Mouse (Mus musculus): ENCODE measurements around the gene Aldob. TPM values are rescaled to one million over a fixed set of nuclear protein-coding genes. Genes with fewer than 3 reads are reported as not detected.
"Not testable (repeated sequence)": the region's sequence is repeated elsewhere in the genome, so short reads cannot be mapped to it uniquely, and the experiment has no call there.

Aldob gene
- polyA plus RNA-seq, 1 experiment from 2014 or later: not detected

DNA sequence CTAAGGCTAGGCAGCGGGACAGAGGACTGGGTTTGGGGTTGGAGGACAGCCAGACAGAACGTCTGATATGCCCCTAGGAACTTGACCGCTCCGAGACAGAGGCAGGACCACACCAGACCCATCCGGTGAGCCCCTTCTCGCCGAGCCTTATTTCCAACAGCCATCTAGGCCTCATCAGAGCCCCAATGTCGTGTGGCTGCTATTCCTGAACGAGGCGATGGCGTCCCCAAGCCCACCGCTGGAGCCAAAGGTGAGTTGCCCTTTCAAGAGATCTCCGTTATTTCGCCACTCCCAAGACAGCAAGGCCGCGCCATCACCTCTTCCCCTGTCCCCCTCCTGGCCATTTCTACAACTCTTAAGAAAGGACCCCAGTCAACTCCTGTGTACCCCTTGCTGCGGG, 28.0 kb downstream of the Aldob start:
- under 1% methylated on average over 17 of the region's 17 CpGs for WGBS

DNA sequence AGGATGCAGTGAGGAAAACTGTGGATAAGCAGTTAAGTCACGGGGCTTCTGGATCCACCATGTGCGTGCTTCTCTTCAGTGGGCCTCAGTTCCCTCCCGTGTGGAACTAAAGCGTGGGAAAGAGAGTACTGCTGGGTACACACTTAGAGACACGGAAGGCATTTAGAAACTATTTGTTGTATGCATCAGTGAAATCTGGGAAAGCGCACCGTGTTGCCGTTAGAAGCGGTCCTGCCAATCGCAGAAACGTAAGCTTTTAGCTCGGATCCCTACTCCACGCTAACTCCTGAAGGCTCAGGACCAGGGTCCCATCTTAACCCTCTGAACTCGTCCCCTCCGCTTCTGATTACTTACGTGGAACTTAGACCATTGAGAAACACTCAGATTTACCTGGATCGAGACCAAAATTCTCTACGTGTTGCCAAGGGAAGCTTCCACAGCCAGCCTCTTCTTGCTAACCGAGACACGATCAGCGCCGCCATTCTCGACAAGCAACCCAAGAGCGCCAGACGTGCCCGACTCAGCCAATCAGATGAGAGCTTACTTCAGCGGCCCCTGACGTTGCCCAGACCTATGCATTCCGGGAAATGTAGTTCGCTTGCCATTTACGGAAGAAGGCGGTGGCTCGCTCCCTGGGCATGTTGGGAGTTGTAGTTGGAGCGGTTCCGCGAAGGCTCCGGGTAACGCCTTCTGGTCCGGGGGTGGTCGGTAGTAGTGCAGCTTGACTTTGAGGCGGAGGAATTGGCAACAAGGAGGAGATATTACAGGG, 28.6 kb downstream of the Aldob start, which contains the start of the genes Mrpl50 and Zfp189:
Gene Mrpl50, minus strand, starts transcription at position 522 of the 769 bp plus-strand sequence.
Gene Zfp189, plus strand, starts transcription at position 605 of the 769 bp plus-strand sequence.
- ATAC-seq (ENCODE audit: low FRiP score, low read depth): peak; percentile 99
- under 1% methylated on average over 41 of the region's 41 CpGs for WGBS
- H3K4me2 ChIP-seq (replicated peaks): peak within 1 kb of the TSS; percentile 67
- H3K4me3 ChIP-seq: peak within 1 kb of the TSS; percentile 63
- H3K27ac ChIP-seq: no peak within 1 kb of the TSS
- peaks cover 12% of the 10 kb centered on the region for H3K4me1 ChIP-seq
- no peaks in the 10 kb centered on the region for H3K27me3 ChIP-seq (replicated peaks)
- H3K36me3 ChIP-seq: peaks cover 14% of the 10 kb centered on the region; the same call in 1 of the 2 replicates
- H3K9ac ChIP-seq: peak within 1 kb of the TSS; percentile 61
- H3K9me3 ChIP-seq: no peaks in the 10 kb centered on the region

More for the DNA sequence above, 28.0 kb downstream of the Aldob start:
- no peak overlapping the region for H3K27ac ChIP-seq
- H3K4me3 ChIP-seq: peak overlapping the region; percentile 63
- H3K4me2 ChIP-seq (replicated peaks): peak overlapping the region; percentile 67
- peak; percentile 74 for ATAC-seq (ENCODE audit: low FRiP score, low read depth)
- peaks cover 12% of the 10 kb centered on the region for H3K4me1 ChIP-seq
- no peaks in the 10 kb centered on the region for H3K9me3 ChIP-seq
- H3K9ac ChIP-seq: peak overlapping the region; percentile 47
- H3K36me3 ChIP-seq: peaks cover 14% of the 10 kb centered on the region; the same call in 1 of the 2 replicates
- no peaks in the 10 kb centered on the region for H3K27me3 ChIP-seq (replicated peaks)

DNA sequence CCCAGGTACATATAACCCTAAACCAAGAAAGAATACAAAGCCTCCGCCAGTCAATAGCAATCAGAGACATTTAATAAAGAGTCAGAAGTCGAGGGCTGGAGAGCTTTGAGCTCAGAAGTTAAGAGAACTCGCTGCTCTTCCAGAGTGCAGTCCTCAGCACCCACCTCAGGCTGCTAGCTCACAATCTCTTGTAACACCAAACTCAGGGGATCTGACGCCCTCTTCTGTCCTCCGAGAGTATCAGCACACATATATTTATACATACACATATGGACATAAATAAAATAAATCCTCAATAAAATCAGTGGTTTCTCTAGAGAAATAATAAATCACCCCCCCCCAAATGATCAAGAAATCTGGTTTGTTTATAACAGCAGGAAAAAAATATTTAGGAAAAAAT, 29.9 kb downstream of the Aldob start:
- Histone ChIP-seq H3K9me3 (no peaks in the 10 kb centered on the region), H3K36me3 (peaks cover 9% of the 10 kb centered on the region; the same call in 1 of the 2 replicates), H3K27me3 (replicated peaks) (no peaks in the 10 kb centered on the region), H3K4me2 (replicated peaks) (peak overlapping the region; percentile 28; the same call in 1 of the 2 replicates), H3K4me1 (peaks cover 12% of the 10 kb centered on the region), H3K9ac (no peak overlapping the region), H3K27ac (no peak overlapping the region), H3K4me3 (no peak overlapping the region)
- WGBS: 79% methylated on average over 5 of the region's 5 CpGs
- ATAC-seq (ENCODE audit: low FRiP score, low read depth): no peak

DNA sequence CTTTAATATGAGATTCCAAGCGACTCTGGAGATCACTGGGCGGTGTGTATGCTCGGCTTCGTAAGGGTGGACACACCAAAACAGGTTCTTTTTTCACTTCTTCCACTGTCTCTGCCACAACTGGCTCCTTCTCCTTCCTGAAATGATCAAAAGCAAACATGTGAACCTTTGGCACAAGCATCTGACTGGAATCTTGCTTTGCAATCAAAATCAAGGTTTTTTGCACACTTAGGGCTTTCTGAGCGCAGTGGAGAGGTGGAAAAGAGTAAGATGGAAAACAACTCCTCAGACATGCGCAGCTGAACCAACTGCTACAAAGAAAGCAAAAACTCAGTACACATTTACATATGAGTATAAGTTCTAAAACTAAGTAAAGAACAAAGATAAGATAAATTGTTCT, 34.9 kb downstream of the Aldob start:
- no peak overlapping the region for H3K9ac ChIP-seq
- peaks cover 3% of the 10 kb centered on the region; the same call in 1 of the 2 replicates for H3K4me1 ChIP-seq
- no peaks in the 10 kb centered on the region for H3K27me3 ChIP-seq (replicated peaks)
- 95% methylated on average over 6 of the region's 6 CpGs for WGBS
- peaks cover 23% of the 10 kb centered on the region for H3K36me3 ChIP-seq
- no peak for ATAC-seq (ENCODE audit: low FRiP score, low read depth)
- no peak overlapping the region for H3K4me3 ChIP-seq
- H3K27ac ChIP-seq: no peak overlapping the region
- no peaks in the 10 kb centered on the region for H3K9me3 ChIP-seq
- no peak overlapping the region for H3K4me2 ChIP-seq (replicated peaks)

DNA sequence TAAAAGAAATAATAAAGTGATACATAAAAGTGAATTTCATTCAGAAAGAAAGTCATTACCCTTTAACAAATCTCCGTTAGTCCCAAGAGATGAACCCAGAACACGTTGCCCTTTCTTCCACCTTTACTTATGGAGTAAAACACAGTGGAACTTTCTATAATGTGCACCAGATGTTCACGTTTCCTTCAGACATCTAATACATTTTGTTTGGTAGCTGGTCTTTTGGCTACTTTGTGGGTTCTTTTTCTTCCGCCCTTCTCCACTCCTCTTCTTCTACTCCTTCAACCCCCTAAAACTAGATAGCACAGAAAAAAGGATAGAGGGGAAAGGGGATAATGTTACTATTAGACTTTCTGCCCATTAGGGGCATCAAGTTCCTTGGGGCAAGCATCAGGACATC, 36.7 kb downstream of the Aldob start:
- WGBS: 89% methylated on average over 4 of the region's 4 CpGs
- H3K4me1 ChIP-seq: no peaks in the 10 kb centered on the region
- no peak for ATAC-seq (ENCODE audit: low FRiP score, low read depth)

DNA sequence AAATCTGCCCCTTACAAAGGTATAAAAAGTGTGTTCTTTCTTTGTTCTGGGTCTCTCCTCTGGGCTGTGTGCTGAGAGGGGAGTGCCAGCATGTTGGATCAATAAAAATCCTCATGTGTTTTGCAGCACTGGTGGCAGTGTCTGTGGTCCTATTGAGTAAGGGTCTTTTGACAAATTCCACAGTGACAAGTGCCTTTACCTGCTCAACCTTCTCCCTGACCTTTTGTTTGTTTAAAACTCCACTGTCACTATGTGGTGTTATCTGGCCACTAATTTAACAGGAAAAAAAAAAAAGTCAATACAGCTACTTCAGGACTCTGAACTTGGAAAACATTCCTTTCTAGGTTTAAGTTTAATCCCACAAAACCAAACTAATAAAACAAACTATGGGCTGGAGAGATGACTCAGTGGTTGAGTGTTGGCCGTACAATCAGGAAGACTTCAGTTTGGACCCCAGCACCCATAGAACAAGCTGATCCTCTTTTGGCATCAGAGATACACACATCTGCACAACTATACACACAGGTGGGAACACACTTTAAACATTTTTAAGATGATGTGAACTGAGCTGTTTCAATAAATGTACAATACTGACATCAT, 39.0 kb downstream of the Aldob start:
- H3K36me3 ChIP-seq: peaks cover 23% of the 10 kb centered on the region
- H3K4me3 ChIP-seq; H3K9ac ChIP-seq; H3K4me1 ChIP-seq; H3K9me3 ChIP-seq; ATAC-seq (ENCODE audit: low FRiP score, low read depth); H3K27me3 ChIP-seq (replicated peaks); H3K4me2 ChIP-seq (replicated peaks); H3K27ac ChIP-seq: not testable (repeated sequence)
- 97% methylated on average over 1 of the region's 1 CpGs for WGBS

More for the DNA sequence above, 36.7 kb downstream of the Aldob start:
- peaks cover 23% of the 10 kb centered on the region for H3K36me3 ChIP-seq
- H3K4me2 ChIP-seq (replicated peaks): no peak overlapping the region
- H3K4me3 ChIP-seq: no peak overlapping the region
- H3K27ac ChIP-seq: no peak overlapping the region
- no peak overlapping the region for H3K9ac ChIP-seq
- H3K9me3 ChIP-seq: no peaks in the 10 kb centered on the region
- no peaks in the 10 kb centered on the region for H3K27me3 ChIP-seq (replicated peaks)

DNA sequence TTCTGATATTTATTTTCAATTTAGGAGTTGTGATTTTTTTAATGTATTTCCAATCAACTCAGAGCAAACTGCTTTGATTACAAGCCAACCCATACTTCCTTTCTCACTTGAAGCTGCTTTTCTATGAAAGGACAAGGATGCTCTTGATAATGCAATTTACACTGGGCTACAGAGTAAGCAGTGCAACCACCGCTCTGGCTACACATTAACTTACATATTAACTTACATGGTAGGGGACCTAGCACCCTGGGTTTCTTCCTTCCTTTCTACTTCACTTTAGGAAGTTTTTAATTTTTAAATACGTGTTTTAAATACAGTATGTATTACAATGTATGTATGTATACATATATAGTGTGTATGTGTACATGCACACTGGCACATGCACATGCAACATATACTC, 40.2 kb downstream of the Aldob start:
- Histone ChIP-seq H3K27ac (no peak overlapping the region), H3K36me3 (peaks cover 20% of the 10 kb centered on the region), H3K27me3 (replicated peaks) (no peaks in the 10 kb centered on the region), H3K4me3 (no peak overlapping the region), H3K4me1 (no peaks in the 10 kb centered on the region), H3K9me3 (no peaks in the 10 kb centered on the region), H3K4me2 (replicated peaks) (no peak overlapping the region), H3K9ac (no peak overlapping the region)
- no peak for ATAC-seq (ENCODE audit: low FRiP score, low read depth)
- 88% methylated on average over 2 of the region's 2 CpGs for WGBS

DNA sequence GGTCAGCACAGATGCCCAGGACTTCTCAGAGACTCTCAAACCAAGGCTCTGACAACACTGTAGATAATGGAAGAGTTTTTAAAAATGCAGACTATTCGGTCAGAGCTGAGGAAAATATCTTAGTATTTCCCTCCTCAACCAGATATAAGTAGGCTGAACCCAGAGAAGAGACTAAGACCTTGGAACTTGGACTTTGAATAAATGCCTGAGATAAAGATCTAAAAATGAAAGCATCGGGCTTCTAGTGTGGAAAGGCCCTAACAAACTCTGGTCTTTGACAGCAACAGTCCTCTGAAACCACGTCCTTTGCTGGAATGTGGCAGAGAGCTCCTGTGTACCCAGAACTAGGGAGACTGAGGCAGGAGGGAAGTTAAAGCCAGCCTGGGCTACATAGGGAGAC, 43.0 kb downstream of the Aldob start, which contains the start of gene Baat:
Gene Baat, minus strand, starts transcription at position 172 of the 400 bp plus-strand sequence.
- Histone ChIP-seq H3K27ac (no peak within 1 kb of the TSS), H3K4me3 (no peak within 1 kb of the TSS), H3K9ac (no peak within 1 kb of the TSS), H3K4me1 (no peaks in the 10 kb centered on the region), H3K4me2 (replicated peaks) (no peak within 1 kb of the TSS), H3K9me3 (no peaks in the 10 kb centered on the region), H3K36me3 (no peaks in the 10 kb centered on the region), H3K27me3 (replicated peaks) (no peaks in the 10 kb centered on the region)
- 84% methylated on average over 3 of the region's 3 CpGs for WGBS
- no peak for ATAC-seq (ENCODE audit: low FRiP score, low read depth)

DNA sequence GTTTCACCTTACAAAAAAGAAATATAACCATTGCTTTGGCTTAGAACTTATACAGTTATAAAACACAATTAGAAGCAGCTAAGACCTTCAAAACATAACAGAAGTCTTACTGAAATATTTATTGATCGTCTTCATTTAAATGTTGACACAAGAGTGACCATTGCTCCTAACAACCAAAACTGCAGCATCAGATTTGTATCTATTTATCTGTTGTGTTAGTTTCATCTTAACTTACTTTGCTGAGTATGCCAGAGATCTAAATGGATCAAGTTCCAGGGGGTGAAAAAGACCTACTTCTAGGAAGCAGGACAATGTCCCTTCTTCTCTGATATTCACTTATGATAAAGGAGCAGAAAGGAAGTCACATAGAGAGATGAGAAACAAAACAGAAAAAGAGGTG, 45.8 kb downstream of the Aldob start:
- H3K36me3 ChIP-seq: no peaks in the 10 kb centered on the region
- WGBS: 93% methylated on average over 1 of the region's 1 CpGs
- H3K4me2 ChIP-seq (replicated peaks): no peak overlapping the region
- ATAC-seq (ENCODE audit: low FRiP score, low read depth): no peak
- no peak overlapping the region for H3K27ac ChIP-seq
- H3K4me1 ChIP-seq: no peaks in the 10 kb centered on the region
- H3K4me3 ChIP-seq: no peak overlapping the region
- H3K9ac ChIP-seq: no peak overlapping the region
- H3K27me3 ChIP-seq (replicated peaks): no peaks in the 10 kb centered on the region
- no peaks in the 10 kb centered on the region for H3K9me3 ChIP-seq

Other genes starting within 250 kb of the Aldob start
- gene Acnat2, start 141.4 kb downstream of the Aldob start, polyA plus RNA-seq (2016; fragmentation: Nextera tagmentation; extraction: Ambion mirVana): not detected in 2 replicates
- not detected in 2 replicates for gene Acnat1, start 75.6 kb downstream of the Aldob start, polyA plus RNA-seq (2016; fragmentation: Nextera tagmentation; extraction: Ambion mirVana)
- gene Baat, start 43.0 kb downstream of the Aldob start, polyA plus RNA-seq (2016; fragmentation: Nextera tagmentation; extraction: Ambion mirVana): 0.27 and 0.30 TPM in 2 replicates
- gene Mrpl50, start 28.5 kb downstream of the Aldob start, polyA plus RNA-seq (2016; fragmentation: Nextera tagmentation; extraction: Ambion mirVana): 77.3 and 78.3 TPM in 2 replicates
- gene Zfp189, start 28.4 kb downstream of the Aldob start, polyA plus RNA-seq (2016; fragmentation: Nextera tagmentation; extraction: Ambion mirVana): 12.8 and 14.3 TPM in 2 replicates
- gene Tmem246, start 48.3 kb upstream of the Aldob start, polyA plus RNA-seq (2016; fragmentation: Nextera tagmentation; extraction: Ambion mirVana): 33.7 and 34.5 TPM in 2 replicates
- 57.4 and 62.8 TPM in 2 replicates for gene Rnf20, start 82.5 kb upstream of the Aldob start, polyA plus RNA-seq (2016; fragmentation: Nextera tagmentation; extraction: Ambion mirVana)
- 0.14 TPM in 2 replicates for gene Ppp3r2, start 132.5 kb upstream of the Aldob start, polyA plus RNA-seq (2016; fragmentation: Nextera tagmentation; extraction: Ambion mirVana)

Measured in neural tube, embryonic 12.5 days (tissue).